Mouse (Mus musculus) thymus, postnatal 4 days (tissue): ENCODE data around the gene Ifnl2.
A peak's percentile ranks its signal among the peaks of the same experiment; 100 is the strongest.

ENCODE experiments used
- DNase-seq: peaks from one replicate; pipeline ENCODE4 v3.0.0; 2021

Gene Ifnl2

DNA sequence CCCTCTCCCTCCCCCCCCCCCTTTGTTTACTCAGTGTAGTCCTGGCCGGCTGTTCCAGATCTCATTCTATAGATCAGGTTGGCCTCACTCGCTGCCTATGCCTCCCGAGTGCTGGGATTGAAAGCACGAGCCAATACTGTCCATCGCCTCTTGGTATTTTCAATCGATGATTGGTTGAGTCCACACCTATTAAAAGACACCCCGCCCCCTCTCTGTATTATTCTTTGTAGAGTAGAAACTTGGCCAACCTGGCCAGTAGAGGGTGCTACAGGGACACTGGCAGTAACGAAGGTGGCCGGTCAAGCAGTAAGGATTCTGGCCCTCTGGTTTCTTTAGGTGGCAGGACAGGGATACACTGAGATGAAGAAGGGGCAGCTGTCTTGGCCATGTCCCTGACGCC lies 19.8 kb downstream of the Ifnl2 start:
- DNase-seq: peak; percentile 73

DNA sequence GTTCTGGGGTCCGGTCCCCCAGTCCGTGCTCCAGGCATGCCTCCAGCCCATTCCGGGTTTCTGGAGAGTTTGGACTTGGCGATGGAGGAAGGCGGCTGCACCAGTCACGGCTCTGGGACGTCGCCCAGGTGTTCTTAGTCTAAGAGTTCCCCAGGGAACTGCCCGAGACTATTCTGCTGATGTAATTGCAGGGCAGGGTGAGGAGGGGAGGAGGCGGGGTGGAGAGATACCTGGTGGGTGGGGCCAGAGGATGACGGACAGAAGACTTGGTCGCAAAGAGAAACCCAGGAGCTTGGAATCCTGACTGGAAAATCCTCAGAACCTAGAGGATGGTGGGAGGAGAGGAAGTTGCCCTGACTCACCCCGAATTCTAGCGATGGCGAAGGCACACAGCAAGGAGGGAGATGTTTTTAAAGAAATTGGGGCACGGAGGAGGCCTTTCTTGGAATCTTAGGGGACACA lies 22.2 kb downstream of the Ifnl2 start:
- no peak for DNase-seq

GRCm38 (mm10) chr7:28484192-28484591 lies 26.1 kb downstream of the Ifnl2 start:
- DNase-seq: no peak

DNA sequence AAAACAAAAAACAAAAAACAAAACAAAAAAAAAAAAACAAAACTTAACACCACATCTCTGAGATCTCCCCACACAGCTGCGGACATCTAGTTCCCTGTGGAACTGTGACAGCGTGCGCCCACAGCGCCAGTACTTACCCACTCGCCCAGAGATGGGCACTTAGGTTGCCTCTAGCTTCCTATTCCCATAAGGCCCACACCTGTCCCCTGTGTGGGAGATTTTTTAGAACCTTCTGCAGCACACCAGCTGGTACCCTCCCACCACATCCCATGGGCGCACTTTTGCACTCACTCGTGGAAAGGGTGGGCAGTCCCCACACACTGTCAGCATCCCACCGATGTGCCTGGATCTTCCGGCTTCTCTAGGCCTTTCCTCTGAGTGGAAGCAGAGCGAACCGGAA lies 27.4 kb downstream of the Ifnl2 start:
- no peak for DNase-seq

DNA sequence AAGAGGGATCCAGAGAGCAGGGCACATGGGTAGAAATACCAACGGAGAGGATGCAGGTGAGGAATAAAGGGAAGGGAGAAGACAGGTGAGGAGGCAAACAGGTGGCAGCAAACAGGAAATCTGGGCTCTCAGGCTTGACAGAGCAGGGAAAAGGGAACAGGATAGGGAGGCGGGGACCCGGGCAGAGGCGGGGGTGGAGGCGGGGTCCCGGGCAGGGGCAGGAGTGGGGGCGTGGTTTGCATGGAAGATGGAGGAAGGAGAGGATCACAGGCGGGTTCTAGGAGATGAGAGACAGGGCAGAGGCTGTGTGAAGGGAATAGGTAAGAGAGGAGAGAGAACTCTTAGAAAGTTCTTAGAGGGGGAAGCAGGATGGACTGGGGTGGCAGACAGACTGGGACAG lies 31.4 kb downstream of the Ifnl2 start:
- DNase-seq: no peak

DNA sequence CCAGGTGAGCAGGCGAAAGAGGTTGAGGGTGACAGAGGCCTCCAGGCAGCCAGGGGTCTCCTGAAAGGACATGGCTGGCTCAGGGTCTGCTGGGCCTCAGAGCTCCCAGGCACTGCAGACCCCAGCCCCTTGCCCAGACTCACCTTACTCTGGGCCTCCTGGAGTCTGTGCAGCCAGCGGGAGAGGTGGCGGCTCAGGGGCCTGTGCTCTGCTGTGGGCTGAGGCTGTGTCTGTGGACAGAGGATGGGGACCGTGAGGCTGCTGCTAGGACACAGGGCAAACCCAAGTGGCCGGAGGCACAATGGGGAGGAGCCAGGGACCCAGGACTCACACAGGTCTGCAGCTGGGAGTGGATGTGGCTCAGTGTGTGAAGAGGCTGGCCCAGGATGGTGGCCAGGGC lies 32.9 kb downstream of the Ifnl2 start:
- no peak for DNase-seq

- DNase-seq: no peak
Observed at GRCm38 (mm10) chr7:28476191-28476590, 34.1 kb downstream of the Ifnl2 start.

DNA sequence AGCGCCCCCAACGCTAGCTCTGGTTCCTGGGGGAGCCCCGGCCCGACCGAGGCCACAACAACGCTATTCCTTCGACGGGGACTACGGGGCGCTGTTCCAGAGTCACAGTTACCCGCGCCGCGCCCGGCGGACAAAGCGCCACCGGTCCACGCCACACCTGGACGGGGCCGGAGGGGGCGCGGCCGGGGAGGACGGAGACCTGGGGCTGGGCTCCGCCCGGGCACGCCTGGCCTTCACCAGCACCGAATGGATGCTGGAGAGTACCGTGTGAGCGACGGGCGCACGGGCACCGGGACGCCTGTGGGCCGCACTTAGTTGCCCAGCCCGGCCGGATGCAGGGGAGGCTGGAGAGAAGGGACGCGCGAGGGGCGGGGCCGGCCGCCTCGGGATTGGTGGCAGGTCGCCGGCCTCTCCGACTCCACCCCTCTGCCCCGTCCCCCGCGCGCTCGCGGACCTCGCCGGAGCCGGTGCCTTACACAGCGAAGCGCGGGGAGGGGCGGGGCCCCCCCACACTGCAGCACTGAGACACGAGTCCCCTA lies 43.0 kb downstream of the Ifnl2 start:
- peak; percentile 47 for DNase-seq

DNA sequence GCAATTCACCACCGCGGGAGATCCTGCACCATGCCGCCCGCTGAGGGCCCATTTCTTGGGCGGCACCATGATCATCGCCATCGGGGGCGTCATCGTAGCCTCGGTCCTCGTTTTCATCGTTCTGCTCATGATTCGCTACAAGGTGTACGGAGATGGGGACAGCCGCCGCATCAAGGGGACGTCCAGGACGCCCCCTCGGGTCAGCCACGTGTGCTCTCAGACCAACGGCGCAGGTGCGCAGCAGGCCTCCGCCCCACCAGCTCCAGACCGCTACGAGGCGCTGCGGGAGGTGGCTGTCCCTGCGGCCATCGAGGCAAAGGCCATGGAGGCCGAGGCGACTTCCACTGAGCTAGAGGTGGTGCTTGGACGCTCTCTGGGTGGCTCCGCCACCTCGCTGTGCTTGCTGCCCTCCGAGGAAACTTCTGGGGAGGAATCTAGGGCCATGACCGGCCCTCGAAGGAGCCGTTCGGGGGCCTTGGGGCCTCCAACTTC lies 43.5 kb downstream of the Ifnl2 start:
- DNase-seq: no peak

- peak; percentile 48 for DNase-seq
Observed at GRCm38 (mm10) chr7:28464416-28465212, 45.6 kb downstream of the Ifnl2 start.

- DNase-seq: no peak
Observed at GRCm38 (mm10) chr7:28462769-28463168, 47.5 kb downstream of the Ifnl2 start.

GRCm38 (mm10) chr7:28460361-28460760 lies 49.9 kb downstream of the Ifnl2 start:
- DNase-seq: no peak
